Mouse (Mus musculus): ENCODE data around the gene Gm3409. TPM values are rescaled to one million over a fixed set of nuclear protein-coding genes. Genes with fewer than 3 reads are reported as not detected.
A peak's percentile ranks its signal among the peaks of the same experiment; 100 is the strongest.
"Not testable (repeated sequence)": the region's sequence is repeated elsewhere in the genome, so short reads cannot be mapped to it uniquely, and the experiment has no call there.

Gene Gm3409
- not detected in 2 replicates for polyA plus RNA-seq (2014; fragmentation: Nextera tagmentation; extraction: Ambion mirVana)

GRCm38 (mm10) chr5:146537347-146537746 lies at the start of gene Gm3409:
TSS of gene Gm3409 (plus strand) at chr5:146537647.
- H3K9ac ChIP-seq (ENCODE audit: low read depth, low read length); H3K4me3 ChIP-seq (ENCODE audit: low read depth, low read length); H3K9me3 ChIP-seq (ENCODE audit: control insufficient read depth, low read length); ATAC-seq (ENCODE audit: low FRiP score); H3K27me3 ChIP-seq (ENCODE audit: control insufficient read depth, insufficient read depth, low read length); H3K4me2 ChIP-seq (replicated peaks; ENCODE audit: low read depth, low read length); H3K36me3 ChIP-seq (ENCODE audit: control insufficient read depth, insufficient read depth, low read length); H3K27ac ChIP-seq (ENCODE audit: low read depth, low read length); DNase-seq (ENCODE audit: low spot score); H3K4me1 ChIP-seq (replicated peaks; ENCODE audit: control insufficient read depth, insufficient read depth, low read length): not testable (repeated sequence)
- WGBS, result 100% methylated on average over 2 of the region's 3 CpGs

- 12% methylated on average over 3 of the region's 4 CpGs for WGBS
Observed at GRCm38 (mm10) chr5:146488959-146489358, 48.5 kb upstream of the Gm3409 start.

GRCm38 (mm10) chr5:146491063-146491462 lies 46.4 kb upstream of the Gm3409 start, which contains the start of gene Gm6370:
TSS of gene Gm6370 (plus strand) at chr5:146491363.
- not testable (repeated sequence) for H3K4me2 ChIP-seq (replicated peaks; ENCODE audit: low read depth, low read length); H3K27me3 ChIP-seq (ENCODE audit: control insufficient read depth, insufficient read depth, low read length); H3K4me1 ChIP-seq (replicated peaks; ENCODE audit: control insufficient read depth, insufficient read depth, low read length); H3K27ac ChIP-seq (ENCODE audit: low read depth, low read length); H3K4me3 ChIP-seq (ENCODE audit: low read depth, low read length); H3K36me3 ChIP-seq (ENCODE audit: control insufficient read depth, insufficient read depth, low read length); H3K9ac ChIP-seq (ENCODE audit: low read depth, low read length); DNase-seq (ENCODE audit: low spot score); H3K9me3 ChIP-seq (ENCODE audit: control insufficient read depth, low read length); ATAC-seq (ENCODE audit: low FRiP score)
- WGBS, result no CpG with 5 or more reads among the region's 5 CpGs

More at GRCm38 (mm10) chr5:146488959-146489358, 48.5 kb upstream of the Gm3409 start:
- not testable (repeated sequence) for H3K9me3 ChIP-seq (ENCODE audit: control insufficient read depth, low read length); DNase-seq (ENCODE audit: low spot score); ATAC-seq (ENCODE audit: low FRiP score); H3K27me3 ChIP-seq (ENCODE audit: control insufficient read depth, insufficient read depth, low read length); H3K27ac ChIP-seq (ENCODE audit: low read depth, low read length); H3K4me1 ChIP-seq (replicated peaks; ENCODE audit: control insufficient read depth, insufficient read depth, low read length); H3K4me3 ChIP-seq (ENCODE audit: low read depth, low read length); H3K4me2 ChIP-seq (replicated peaks; ENCODE audit: low read depth, low read length); H3K9ac ChIP-seq (ENCODE audit: low read depth, low read length); H3K36me3 ChIP-seq (ENCODE audit: control insufficient read depth, insufficient read depth, low read length)

GRCm38 (mm10) chr5:146502099-146502498 lies 35.3 kb upstream of the Gm3409 start, which contains the start of gene 4930449I24Rik:
TSS of gene 4930449I24Rik (plus strand) at chr5:146502399.
- not testable (repeated sequence) for H3K9me3 ChIP-seq (ENCODE audit: control insufficient read depth, low read length); H3K36me3 ChIP-seq (ENCODE audit: control insufficient read depth, insufficient read depth, low read length); H3K4me2 ChIP-seq (replicated peaks; ENCODE audit: low read depth, low read length); H3K27me3 ChIP-seq (ENCODE audit: control insufficient read depth, insufficient read depth, low read length); ATAC-seq (ENCODE audit: low FRiP score); H3K27ac ChIP-seq (ENCODE audit: low read depth, low read length); DNase-seq (ENCODE audit: low spot score); H3K9ac ChIP-seq (ENCODE audit: low read depth, low read length); H3K4me3 ChIP-seq (ENCODE audit: low read depth, low read length); H3K4me1 ChIP-seq (replicated peaks; ENCODE audit: control insufficient read depth, insufficient read depth, low read length)
- whole genome bisulfite sequencing, result no CpG with 5 or more reads among the region's 5 CpGs

- not testable (repeated sequence) for H3K36me3 ChIP-seq (ENCODE audit: control insufficient read depth, insufficient read depth, low read length); DNase-seq (ENCODE audit: low spot score); ATAC-seq (ENCODE audit: low FRiP score); H3K27ac ChIP-seq (ENCODE audit: low read depth, low read length); H3K4me2 ChIP-seq (replicated peaks; ENCODE audit: low read depth, low read length); H3K9me3 ChIP-seq (ENCODE audit: control insufficient read depth, low read length); H3K27me3 ChIP-seq (ENCODE audit: control insufficient read depth, insufficient read depth, low read length); H3K4me3 ChIP-seq (ENCODE audit: low read depth, low read length); H3K9ac ChIP-seq (ENCODE audit: low read depth, low read length); H3K4me1 ChIP-seq (replicated peaks; ENCODE audit: control insufficient read depth, insufficient read depth, low read length)
- no CpG with 5 or more reads among the region's 5 CpGs for WGBS
Observed at GRCm38 (mm10) chr5:146513823-146514222, 23.6 kb upstream of the Gm3409 start, which contains the start of gene Gm3402. TSS of gene Gm3402 (plus strand) at chr5:146514123.

- H3K27me3 ChIP-seq (ENCODE audit: control insufficient read depth, insufficient read depth, low read length); H3K36me3 ChIP-seq (ENCODE audit: control insufficient read depth, insufficient read depth, low read length); H3K27ac ChIP-seq (ENCODE audit: low read depth, low read length); H3K4me2 ChIP-seq (replicated peaks; ENCODE audit: low read depth, low read length); H3K4me1 ChIP-seq (replicated peaks; ENCODE audit: control insufficient read depth, insufficient read depth, low read length); H3K9me3 ChIP-seq (ENCODE audit: control insufficient read depth, low read length); H3K4me3 ChIP-seq (ENCODE audit: low read depth, low read length); ATAC-seq (ENCODE audit: low FRiP score); DNase-seq (ENCODE audit: low spot score); H3K9ac ChIP-seq (ENCODE audit: low read depth, low read length): not testable (repeated sequence)
- no CpG with 5 or more reads among the region's 3 CpGs for WGBS
Observed at GRCm38 (mm10) chr5:146525501-146525900, 11.9 kb upstream of the Gm3409 start, which contains the start of gene Gm3404. TSS of gene Gm3404 (plus strand) at chr5:146525801.

- H3K9me3 ChIP-seq (ENCODE audit: control insufficient read depth, low read length); ATAC-seq (ENCODE audit: low FRiP score); H3K36me3 ChIP-seq (ENCODE audit: control insufficient read depth, insufficient read depth, low read length); H3K4me2 ChIP-seq (replicated peaks; ENCODE audit: low read depth, low read length); H3K4me3 ChIP-seq (ENCODE audit: low read depth, low read length); DNase-seq (ENCODE audit: low spot score); H3K9ac ChIP-seq (ENCODE audit: low read depth, low read length); H3K27ac ChIP-seq (ENCODE audit: low read depth, low read length); H3K27me3 ChIP-seq (ENCODE audit: control insufficient read depth, insufficient read depth, low read length); H3K4me1 ChIP-seq (replicated peaks; ENCODE audit: control insufficient read depth, insufficient read depth, low read length): not testable (repeated sequence)
- no CpG with 5 or more reads among the region's 3 CpGs for WGBS
Observed at GRCm38 (mm10) chr5:146555836-146556235, 18.4 kb downstream of the Gm3409 start, which contains the start of gene Gm3415. TSS of gene Gm3415 (plus strand) at chr5:146556136.

- no peak overlapping the region for H3K4me3 ChIP-seq (ENCODE audit: low read depth, low read length)
- no peaks in the 10 kb centered on the region for H3K27me3 ChIP-seq (ENCODE audit: control insufficient read depth, insufficient read depth, low read length)
- DNase-seq (ENCODE audit: low spot score) (no peak), ATAC-seq (ENCODE audit: low FRiP score) (no peak)
- no peak overlapping the region for H3K27ac ChIP-seq (ENCODE audit: low read depth, low read length)
- no peaks in the 10 kb centered on the region for H3K36me3 ChIP-seq (ENCODE audit: control insufficient read depth, insufficient read depth, low read length)
- no peak overlapping the region for H3K4me2 ChIP-seq (replicated peaks; ENCODE audit: low read depth, low read length)
- no peaks in the 10 kb centered on the region for H3K9me3 ChIP-seq (ENCODE audit: control insufficient read depth, low read length)
- no peaks in the 10 kb centered on the region for H3K4me1 ChIP-seq (replicated peaks; ENCODE audit: control insufficient read depth, insufficient read depth, low read length)
- no peak overlapping the region for H3K9ac ChIP-seq (ENCODE audit: low read depth, low read length)
- WGBS, result 79% methylated on average over 1 of the region's 1 CpGs
Observed at GRCm38 (mm10) chr5:146564259-146564658, 26.8 kb downstream of the Gm3409 start.

GRCm38 (mm10) chr5:146567054-146567453 lies 29.6 kb downstream of the Gm3409 start:
- no peaks in the 10 kb centered on the region for H3K27me3 ChIP-seq (ENCODE audit: control insufficient read depth, insufficient read depth, low read length)
- H3K4me2 ChIP-seq (replicated peaks; ENCODE audit: low read depth, low read length), result no peak overlapping the region
- no peak overlapping the region for H3K27ac ChIP-seq (ENCODE audit: low read depth, low read length)
- 60% methylated on average over 4 of the region's 4 CpGs for WGBS
- no peaks in the 10 kb centered on the region for H3K36me3 ChIP-seq (ENCODE audit: control insufficient read depth, insufficient read depth, low read length)
- H3K9ac ChIP-seq (ENCODE audit: low read depth, low read length), result no peak overlapping the region
- H3K9me3 ChIP-seq (ENCODE audit: control insufficient read depth, low read length), result no peaks in the 10 kb centered on the region
- no peak overlapping the region for H3K4me3 ChIP-seq (ENCODE audit: low read depth, low read length)
- no peak for ATAC-seq (ENCODE audit: low FRiP score)
- H3K4me1 ChIP-seq (replicated peaks; ENCODE audit: control insufficient read depth, insufficient read depth, low read length), result no peaks in the 10 kb centered on the region
- DNase-seq (ENCODE audit: low spot score), result peak; percentile 69

All from hindbrain, embryonic 11.5 days (tissue).